Mouse (Mus musculus) heart, adult 2 months (tissue): Measurements from ENCODE around the gene Stpg1. TPM values are rescaled to one million over a fixed set of nuclear protein-coding genes. Genes with fewer than 3 reads are reported as not detected.

Experiments
- DNase-seq, 2 experiments: peaks; one replicate each; pipeline ENCODE4 v3.0.0; 2021
- H3K27ac ChIP-seq: fragments of 200-600 bp; 2 replicates; pipeline ENCODE4 v1.8.1; 2022
- H3K27me3 ChIP-seq: fragments of 200-500 bp; 2 replicates; pipeline ENCODE4 v1.6.1; 2012; ENCODE audit warnings: mild to moderate bottlenecking, low read length, inconsistent platforms, mixed read lengths; ENCODE audit not compliant: control insufficient read depth, insufficient read depth
- H3K36me3 ChIP-seq: fragments of 200-500 bp; 2 replicates; pipeline ENCODE4 v1.6.1; 2012; ENCODE audit warnings: low read length, inconsistent platforms; ENCODE audit not compliant: control insufficient read depth, insufficient read depth
- H3K4me1 ChIP-seq: fragments of 200-500 bp; 2 replicates; pipeline ENCODE4 v1.6.1; 2011; ENCODE audit warnings: low read length; ENCODE audit not compliant: control insufficient read depth, insufficient read depth
- H3K4me3 ChIP-seq: fragments of 200-600 bp; 2 replicates; pipeline ENCODE4 v1.8.1; 2022
- H3K79me2 ChIP-seq: fragments of 200-500 bp; replicated peaks from 2 replicates; pipeline ENCODE4 v1.6.1; 2012; ENCODE audit warnings: mild to moderate bottlenecking, inconsistent platforms, low read length, moderate library complexity, mixed read lengths; ENCODE audit not compliant: control insufficient read depth, insufficient read depth
- H3K9ac ChIP-seq: fragments of 200-500 bp; 2 replicates; pipeline ENCODE4 v1.6.1; 2012; ENCODE audit warnings: low read depth, mild to moderate bottlenecking, control low read depth, inconsistent platforms, low read length, mixed read lengths
- CTCF ChIP-seq: fragments of 200-600 bp; IDR thresholded peaks from 2 replicates; pipeline ENCODE4 v1.8.1; 2022; ENCODE audit warnings: antibody characterized with exemption, mild to moderate bottlenecking, moderate library complexity
- EP300 ChIP-seq: fragments of 200-500 bp; IDR thresholded peaks from 2 replicates; pipeline ENCODE4 v1.6.1; 2011; ENCODE audit warnings: low read depth, low read length, control low read depth; ENCODE audit not compliant: insufficient read depth
- POLR2A ChIP-seq: fragments of 200-500 bp; IDR thresholded peaks from 2 replicates; pipeline ENCODE4 v1.6.1; 2011; ENCODE audit warnings: mild to moderate bottlenecking, low read depth, low read length, control low read depth; ENCODE audit not compliant: insufficient read depth
- WGBS: fragments of 180-500 bp; shearing (Covaris S2); methylation state at CpG from one replicate; pipeline ENCODE4 v1.1.7; 2018; 5-methylcytosine and 5-hydroxymethylcytosine counted together
- intact Hi-C: fragments of 180-260 bp; cut with DNase I; formaldehyde crosslinking; loops from one replicate; pipeline ENCODE4 v1.15.1; 2025
- polyA plus RNA-seq: library from polyadenylated mRNA; depleted of rRNA; stranded (reverse); fragments of >200 nt; gene quantifications from 2 replicates; pipeline ENCODE4 v1.2.3, GENCODE M21; 2012
- total RNA-seq, 2 experiments: library from RNA; stranded (reverse); gene quantifications; 2 replicates each; pipeline ENCODE4 v1.2.3; 2021

Gene Stpg1
- total and polyA plus RNA-seq, 3 experiments = 0.25 TPM; not detected in 2

DNA sequence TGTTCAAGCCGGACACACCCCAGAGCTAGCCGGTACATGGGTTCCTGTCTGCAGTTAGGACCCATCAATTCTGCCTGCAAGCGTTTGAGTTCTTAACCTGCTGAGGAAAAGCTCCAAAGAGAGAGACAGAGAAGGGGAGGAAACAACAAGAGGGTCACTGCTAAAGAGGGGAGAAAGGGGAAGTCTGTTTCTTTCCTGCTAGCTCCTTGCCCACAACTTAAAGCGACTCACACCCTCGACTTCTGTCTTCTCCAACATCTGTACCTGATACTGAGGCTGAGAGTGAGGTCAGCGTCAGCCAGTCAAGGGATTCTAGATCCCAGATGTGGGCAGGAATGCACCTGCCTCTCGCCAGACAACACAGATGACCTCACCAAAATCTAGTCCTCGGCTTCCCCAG is 77.7 kb downstream of the Stpg1 start:
- H3K4me3 ChIP-seq = no peak overlapping the region
- no peak overlapping the region for H3K27ac ChIP-seq
- H3K36me3 ChIP-seq = no peaks in the 10 kb centered on the region
- H3K4me1 ChIP-seq = no peaks in the 10 kb centered on the region; the same call in 1 of the 2 replicates
- intact Hi-C loops = loop anchor here (5.0 kb wide), 1 partner anchor 55 kb away; no protein-coding TSS in a partner anchor
- TF ChIP-seq EP300 (no peak), CTCF (no peak)
- no peak overlapping the region for H3K9ac ChIP-seq
- peaks cover 1% of the 10 kb centered on the region; the same call in 1 of the 2 replicates for H3K27me3 ChIP-seq
- DNase-seq = no peak
- H3K79me2 ChIP-seq = no peaks in the 10 kb centered on the region
- WGBS = 50% methylated on average over 8 of the region's 8 CpGs

GRCm38 (mm10) chr4:135573251-135573808 is 78.7 kb downstream of the Stpg1 start, which contains the start of gene Grhl3:
Grhl3 (minus strand) TSS chr4:135573630.
- Histone ChIP-seq H3K79me2 (no peaks in the 10 kb centered on the region), H3K36me3 (no peaks in the 10 kb centered on the region), H3K9ac (peak within 1 kb of the TSS; percentile 28), H3K27ac (no peak within 1 kb of the TSS), H3K27me3 (peaks cover 1% of the 10 kb centered on the region; the same call in 1 of the 2 replicates), H3K4me3 (peak within 1 kb of the TSS; percentile 37; the same call in 1 of the 2 replicates), H3K4me1 (no peaks in the 10 kb centered on the region)
- intact Hi-C loops = loop anchor here (5.0 kb wide), 1 partner anchor 56 kb away; no protein-coding TSS in a partner anchor
- peak; percentile 25 to 33 for DNase-seq
- TF ChIP-seq CTCF (no peak), EP300 (no peak), POLR2A (no peak)
- WGBS = 2% methylated on average over 31 of the region's 31 CpGs

GRCm38 (mm10) chr4:135575365-135576140 is 81.0 kb downstream of the Stpg1 start:
- H3K36me3 ChIP-seq = no peaks in the 10 kb centered on the region
- H3K4me1 ChIP-seq = no peaks in the 10 kb centered on the region
- H3K79me2 ChIP-seq = no peaks in the 10 kb centered on the region
- no peak for DNase-seq
- 63% methylated on average over 15 of the region's 15 CpGs for WGBS
- TF ChIP-seq CTCF = peak; percentile 12; the same call in 1 of the 2 replicates
- TF ChIP-seq EP300 = no peak
- no peak for TF ChIP-seq POLR2A
- H3K27ac ChIP-seq = no peak overlapping the region
- no peak overlapping the region for H3K4me3 ChIP-seq
- no peak overlapping the region for H3K9ac ChIP-seq
- intact Hi-C loops = no loop called here
- peaks cover 1% of the 10 kb centered on the region; the same call in 1 of the 2 replicates for H3K27me3 ChIP-seq

DNA sequence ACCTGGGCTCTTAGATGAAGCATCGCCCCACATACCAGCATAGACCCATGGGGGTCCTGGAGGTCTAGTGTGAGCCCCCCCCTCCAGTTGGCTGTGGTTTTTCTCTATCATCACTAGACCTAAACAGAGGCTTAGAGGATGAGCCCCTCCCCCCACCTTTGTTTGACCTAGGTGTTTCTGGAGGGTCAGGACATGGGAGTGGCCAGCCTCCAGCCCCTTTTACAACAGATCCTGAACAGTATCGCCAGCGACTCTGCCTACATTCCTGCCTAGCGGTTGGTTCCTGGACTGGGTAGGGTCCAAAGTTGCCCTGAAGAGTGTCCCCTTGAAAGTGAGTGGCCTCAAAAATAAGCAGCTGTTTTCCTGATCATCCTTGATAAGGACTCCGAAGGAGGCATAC is 83.9 kb downstream of the Stpg1 start:
- TF ChIP-seq EP300 (no peak), POLR2A (no peak), CTCF (no peak)
- intact Hi-C loops = no loop called here
- Histone ChIP-seq H3K9ac (no peak overlapping the region), H3K4me1 (no peaks in the 10 kb centered on the region), H3K27me3 (no peaks in the 10 kb centered on the region), H3K27ac (no peak overlapping the region), H3K4me3 (no peak overlapping the region), H3K79me2 (no peaks in the 10 kb centered on the region), H3K36me3 (no peaks in the 10 kb centered on the region)
- no peak for DNase-seq
- WGBS = 84% methylated on average over 5 of the region's 5 CpGs

- intact Hi-C loops = no loop called here
- WGBS = 39% methylated on average over 6 of the region's 6 CpGs
- Histone ChIP-seq H3K79me2 (no peaks in the 10 kb centered on the region), H3K27ac (no peak overlapping the region), H3K27me3 (no peaks in the 10 kb centered on the region), H3K4me1 (no peaks in the 10 kb centered on the region), H3K4me3 (no peak overlapping the region), H3K36me3 (no peaks in the 10 kb centered on the region), H3K9ac (no peak overlapping the region)
- no peak for TF ChIP-seq POLR2A
- TF ChIP-seq CTCF = no peak
- no peak for TF ChIP-seq EP300
- no peak for DNase-seq
Observed at GRCm38 (mm10) chr4:135579695-135580094, 85.1 kb downstream of the Stpg1 start.

GRCm38 (mm10) chr4:135581222-135581910 is 86.8 kb downstream of the Stpg1 start:
- no peak overlapping the region for H3K9ac ChIP-seq
- H3K36me3 ChIP-seq = no peaks in the 10 kb centered on the region
- intact Hi-C loops = no loop called here
- H3K27ac ChIP-seq = no peak overlapping the region
- TF ChIP-seq CTCF (no peak), EP300 (no peak), POLR2A (no peak)
- H3K4me1 ChIP-seq = no peaks in the 10 kb centered on the region
- no peak for DNase-seq
- H3K79me2 ChIP-seq = no peaks in the 10 kb centered on the region
- no peaks in the 10 kb centered on the region for H3K27me3 ChIP-seq
- 57% methylated on average over 12 of the region's 12 CpGs for WGBS
- H3K4me3 ChIP-seq = no peak overlapping the region
